Mouse (Mus musculus): ENCODE results near the gene Arpp21. TPM values are rescaled to one million over a fixed set of nuclear protein-coding genes. Genes with fewer than 3 reads are reported as not detected.

Arpp21 gene
- total and polyA plus RNA-seq, 3 experiments, result 0.99 to 1.3 (median 1.0) TPM

DNA sequence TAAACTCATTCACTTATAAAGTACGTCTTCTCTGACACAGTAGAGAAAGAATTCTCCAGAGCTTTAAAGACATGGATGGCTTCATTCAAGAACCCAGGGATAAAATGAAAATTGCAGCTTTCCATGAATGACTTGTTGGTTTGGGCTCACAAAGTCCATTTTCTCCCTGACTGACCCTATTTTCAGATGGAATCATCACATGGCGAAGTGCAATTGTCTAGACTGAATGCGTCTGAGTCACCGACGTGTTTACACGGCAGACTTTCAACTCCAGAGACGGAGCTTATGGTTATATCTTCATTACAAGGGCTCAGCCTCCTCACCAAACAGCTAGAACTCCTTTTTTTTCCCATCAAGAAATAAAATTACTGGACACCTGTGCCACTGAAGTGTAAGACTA lies 203.6 kb downstream of the Arpp21 start:
- intact Hi-C loops (cut with DNase I), result no loop called here

DNA sequence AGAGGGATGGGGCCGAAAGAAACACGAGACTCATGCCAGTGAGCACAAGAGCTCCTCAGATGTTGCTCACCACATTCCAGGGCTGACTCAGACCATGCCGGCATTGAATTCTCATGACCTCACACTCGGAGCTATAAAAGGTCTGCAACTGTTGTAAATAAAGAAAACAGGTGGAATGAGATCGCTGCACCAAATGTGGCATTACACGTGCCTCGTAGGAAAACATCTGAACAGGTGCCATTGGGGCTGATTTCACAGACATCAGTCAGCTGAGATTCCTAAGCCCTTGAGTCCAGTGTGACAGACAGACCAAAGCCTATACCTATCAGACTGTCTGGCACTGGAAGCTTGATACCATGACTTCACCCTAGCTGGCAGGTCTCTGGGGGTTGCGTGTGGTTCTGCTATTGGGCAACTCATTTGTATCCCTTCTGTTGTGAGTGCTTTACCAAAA lies 212.1 kb downstream of the Arpp21 start:
- TF ChIP-seq POLR2A (IDR thresholded peaks at IDR 0.05; ENCODE audit: insufficient read depth, low read depth, low read length) (no peak), CTCF (IDR thresholded peaks at IDR 0.05) (no peak), EP300 (IDR thresholded peaks at IDR 0.05; ENCODE audit: insufficient read depth, low read depth, low read length) (no peak)
- H3K9ac ChIP-seq (ENCODE audit: low read depth, low read length), result no peak overlapping the region
- no peaks in the 10 kb centered on the region for H3K79me2 ChIP-seq (replicated peaks; ENCODE audit: control insufficient read depth, insufficient read depth, low read length)
- DNase-seq, result peak in 1 of 2 experiments; percentile 11
- intact Hi-C loops (cut with DNase I), result no loop called here
- no peak overlapping the region for H3K27ac ChIP-seq
- H3K4me1 ChIP-seq (ENCODE audit: control insufficient read depth, insufficient read depth, low read length), result no peaks in the 10 kb centered on the region
- H3K4me3 ChIP-seq, result no peak overlapping the region
- 56% methylated on average over 8 of the region's 8 CpGs for WGBS
- no peaks in the 10 kb centered on the region for H3K36me3 ChIP-seq (ENCODE audit: control insufficient read depth, insufficient read depth, low read length)
- H3K27me3 ChIP-seq (ENCODE audit: control insufficient read depth, insufficient read depth, low read length), result no peaks in the 10 kb centered on the region

More for the DNA sequence above, 203.6 kb downstream of the Arpp21 start:
- Histone ChIP-seq H3K27me3 (ENCODE audit: control insufficient read depth, insufficient read depth, low read length) (no peaks in the 10 kb centered on the region), H3K79me2 (replicated peaks; ENCODE audit: control insufficient read depth, insufficient read depth, low read length) (no peaks in the 10 kb centered on the region), H3K9ac (ENCODE audit: low read depth, low read length) (no peak overlapping the region), H3K36me3 (ENCODE audit: control insufficient read depth, insufficient read depth, low read length) (no peaks in the 10 kb centered on the region), H3K27ac (no peak overlapping the region), H3K4me3 (no peak overlapping the region), H3K4me1 (ENCODE audit: control insufficient read depth, insufficient read depth, low read length) (no peaks in the 10 kb centered on the region)
- WGBS, result 85% methylated on average over 7 of the region's 7 CpGs
- DNase-seq, result no peak
- TF ChIP-seq CTCF (IDR thresholded peaks at IDR 0.05), result no peak
- no peak for TF ChIP-seq POLR2A (IDR thresholded peaks at IDR 0.05; ENCODE audit: insufficient read depth, low read depth, low read length)
- TF ChIP-seq EP300 (IDR thresholded peaks at IDR 0.05; ENCODE audit: insufficient read depth, low read depth, low read length), result no peak

DNA sequence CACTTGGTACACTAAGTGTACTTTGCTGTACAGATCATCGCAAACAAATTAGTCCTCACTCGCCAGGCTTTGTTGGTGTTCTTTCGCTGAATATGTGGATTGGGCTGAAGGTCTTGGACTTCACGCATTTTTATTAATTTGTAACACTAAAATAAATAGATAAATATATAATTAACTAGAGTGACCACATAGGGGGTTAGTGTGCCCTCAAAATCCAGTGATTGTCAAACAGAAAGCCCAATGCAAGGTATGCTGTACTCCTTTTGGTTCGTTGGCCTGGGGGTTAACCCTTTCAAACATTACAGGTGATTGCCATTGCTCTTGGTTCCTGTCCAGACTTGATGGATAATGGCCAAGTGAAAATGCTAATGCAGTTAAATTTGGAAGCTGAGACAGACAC lies 212.6 kb downstream of the Arpp21 start:
- H3K79me2 ChIP-seq (replicated peaks; ENCODE audit: control insufficient read depth, insufficient read depth, low read length), result no peaks in the 10 kb centered on the region
- no peak for DNase-seq
- H3K27me3 ChIP-seq (ENCODE audit: control insufficient read depth, insufficient read depth, low read length), result no peaks in the 10 kb centered on the region
- no peak for TF ChIP-seq EP300 (IDR thresholded peaks at IDR 0.05; ENCODE audit: insufficient read depth, low read depth, low read length)
- no peak for TF ChIP-seq POLR2A (IDR thresholded peaks at IDR 0.05; ENCODE audit: insufficient read depth, low read depth, low read length)
- TF ChIP-seq CTCF (IDR thresholded peaks at IDR 0.05), result no peak
- H3K27ac ChIP-seq, result no peak overlapping the region
- H3K4me3 ChIP-seq, result no peak overlapping the region
- H3K36me3 ChIP-seq (ENCODE audit: control insufficient read depth, insufficient read depth, low read length), result no peaks in the 10 kb centered on the region
- intact Hi-C loops (cut with DNase I), result no loop called here
- H3K9ac ChIP-seq (ENCODE audit: low read depth, low read length), result no peak overlapping the region
- H3K4me1 ChIP-seq (ENCODE audit: control insufficient read depth, insufficient read depth, low read length), result no peaks in the 10 kb centered on the region
- WGBS, result 83% methylated on average over 5 of the region's 5 CpGs

Small RNA genes within 50 kb of the gene (microRNA-seq; reads per million reads assigned to microRNA genes)
- gene Mir128-2, result 29.3 to 42.6 reads per million in 2 experiments

Measured in heart, adult 2 months (tissue).